Mouse (Mus musculus) heart, adult 2 months (tissue): ENCODE measurements at regions not wholly inside any gene's neighbourhood (a gene's known extent, or its start where the extent isn't known, plus 50 kb on each side); places are given as distances from the start of the nearest gene placed in this dataset.

Experiments used
- DNase-seq, 2 experiments: peaks; one replicate each; pipeline ENCODE4 v3.0.0; 2021
- H3K27ac ChIP-seq: fragments of 200-600 bp; 2 replicates; pipeline ENCODE4 v1.8.1; 2022
- H3K27me3 ChIP-seq: fragments of 200-500 bp; 2 replicates; pipeline ENCODE4 v1.6.1; 2012; ENCODE audit warnings: mild to moderate bottlenecking, low read length, inconsistent platforms, mixed read lengths; ENCODE audit not compliant: control insufficient read depth, insufficient read depth
- H3K36me3 ChIP-seq: fragments of 200-500 bp; 2 replicates; pipeline ENCODE4 v1.6.1; 2012; ENCODE audit warnings: low read length, inconsistent platforms; ENCODE audit not compliant: control insufficient read depth, insufficient read depth
- H3K4me1 ChIP-seq: fragments of 200-500 bp; 2 replicates; pipeline ENCODE4 v1.6.1; 2011; ENCODE audit warnings: low read length; ENCODE audit not compliant: control insufficient read depth, insufficient read depth
- H3K4me3 ChIP-seq: fragments of 200-600 bp; 2 replicates; pipeline ENCODE4 v1.8.1; 2022
- H3K79me2 ChIP-seq: fragments of 200-500 bp; replicated peaks from 2 replicates; pipeline ENCODE4 v1.6.1; 2012; ENCODE audit warnings: mild to moderate bottlenecking, inconsistent platforms, low read length, moderate library complexity, mixed read lengths; ENCODE audit not compliant: control insufficient read depth, insufficient read depth
- H3K9ac ChIP-seq: fragments of 200-500 bp; 2 replicates; pipeline ENCODE4 v1.6.1; 2012; ENCODE audit warnings: low read depth, mild to moderate bottlenecking, control low read depth, inconsistent platforms, low read length, mixed read lengths
- CTCF ChIP-seq: fragments of 200-600 bp; IDR thresholded peaks from 2 replicates; pipeline ENCODE4 v1.8.1; 2022; ENCODE audit warnings: antibody characterized with exemption, mild to moderate bottlenecking, moderate library complexity
- EP300 ChIP-seq: fragments of 200-500 bp; IDR thresholded peaks from 2 replicates; pipeline ENCODE4 v1.6.1; 2011; ENCODE audit warnings: low read depth, low read length, control low read depth; ENCODE audit not compliant: insufficient read depth
- POLR2A ChIP-seq: fragments of 200-500 bp; IDR thresholded peaks from 2 replicates; pipeline ENCODE4 v1.6.1; 2011; ENCODE audit warnings: mild to moderate bottlenecking, low read depth, low read length, control low read depth; ENCODE audit not compliant: insufficient read depth
- WGBS: fragments of 180-500 bp; shearing (Covaris S2); methylation state at CpG from one replicate; pipeline ENCODE4 v1.1.7; 2018; 5-methylcytosine and 5-hydroxymethylcytosine counted together
- intact Hi-C: fragments of 180-260 bp; cut with DNase I; formaldehyde crosslinking; loops from one replicate; pipeline ENCODE4 v1.15.1; 2025

DNA sequence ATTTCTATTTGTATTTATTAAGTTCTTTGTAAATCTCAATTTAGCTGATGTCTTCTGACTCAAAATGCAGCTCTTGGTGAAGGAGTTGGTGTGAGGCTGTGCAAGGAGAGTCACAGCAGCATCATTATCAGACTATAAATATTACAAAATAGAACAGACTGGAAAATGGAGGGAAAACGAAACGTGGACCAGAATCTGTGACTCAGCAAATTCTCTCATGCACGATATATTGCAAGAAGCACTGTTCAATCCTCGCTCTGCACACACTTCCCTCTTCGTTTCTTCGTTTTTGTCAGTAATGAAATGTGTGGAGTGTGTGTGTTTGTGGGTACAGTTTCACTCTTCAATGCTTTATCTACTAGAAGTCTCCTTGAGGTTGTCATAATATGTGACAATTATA, 215.5 kb downstream of the Ktn1 start:
- Histone ChIP-seq H3K4me3 (no peak overlapping the region), H3K27ac (no peak overlapping the region), H3K27me3 (no peaks in the 10 kb centered on the region), H3K9ac (no peak overlapping the region), H3K36me3 (no peaks in the 10 kb centered on the region), H3K79me2 (no peaks in the 10 kb centered on the region), H3K4me1 (no peaks in the 10 kb centered on the region; the same call in 1 of the 2 replicates)
- no peak for TF ChIP-seq EP300
- no peak for TF ChIP-seq CTCF
- TF ChIP-seq POLR2A = no peak
- intact Hi-C loops = no loop called here
- DNase-seq = no peak
- WGBS = 71% methylated on average over 6 of the region's 6 CpGs

DNA sequence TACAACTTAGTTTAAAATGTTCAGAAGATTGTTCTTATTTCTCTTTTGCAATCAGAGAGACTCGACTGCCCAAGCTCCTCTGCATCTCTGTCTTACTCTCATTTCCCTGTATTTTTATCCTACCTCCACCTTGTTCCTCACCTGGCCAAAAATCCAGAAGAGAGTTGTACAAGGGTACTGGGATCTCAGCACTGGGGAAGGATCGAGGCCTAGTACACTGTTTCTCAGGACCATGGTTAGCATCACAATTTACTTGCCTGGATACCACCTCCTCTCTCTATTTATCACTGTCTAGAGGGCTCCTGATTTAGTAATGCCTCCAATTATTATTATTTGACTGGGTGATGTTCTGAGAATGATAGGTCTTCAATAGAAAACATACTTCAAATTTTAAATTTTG, 218.8 kb downstream of the Ktn1 start:
- DNase-seq = no peak
- 80% methylated on average over 2 of the region's 2 CpGs for WGBS
- no peaks in the 10 kb centered on the region; the same call in 1 of the 2 replicates for H3K4me1 ChIP-seq
- TF ChIP-seq EP300 (no peak), CTCF (no peak), POLR2A (no peak)
- no peak overlapping the region for H3K27ac ChIP-seq
- no peak overlapping the region for H3K9ac ChIP-seq
- no peak overlapping the region for H3K4me3 ChIP-seq
- H3K27me3 ChIP-seq = no peaks in the 10 kb centered on the region
- intact Hi-C loops = no loop called here
- H3K36me3 ChIP-seq = no peaks in the 10 kb centered on the region
- H3K79me2 ChIP-seq = no peaks in the 10 kb centered on the region

DNA sequence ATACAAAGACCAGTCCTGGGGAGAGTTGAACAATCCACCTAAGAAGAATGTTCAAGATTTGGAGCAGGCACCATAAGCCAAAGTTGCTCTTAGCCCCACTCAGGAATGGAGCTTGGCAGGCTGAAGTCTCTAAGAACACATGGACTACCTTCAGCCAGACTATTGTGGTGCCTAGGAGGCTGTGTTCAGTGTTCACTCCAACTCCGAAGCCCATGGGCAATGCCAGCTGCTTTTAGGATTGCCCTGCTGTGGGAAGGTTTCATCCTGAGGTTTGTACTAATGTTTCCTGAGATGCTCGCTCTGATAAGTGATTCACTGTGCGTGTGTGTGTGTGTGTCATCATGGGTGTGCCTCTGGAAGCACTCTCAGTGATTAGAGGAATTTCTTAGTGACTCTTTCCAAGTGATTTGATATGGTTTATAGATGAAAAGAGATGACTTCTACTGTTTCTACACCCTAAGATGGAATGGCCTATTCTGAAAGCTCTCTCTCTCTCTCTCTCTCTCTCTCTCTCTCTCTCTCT, 220.1 kb downstream of the Ktn1 start:
- WGBS = 67% methylated on average over 3 of the region's 3 CpGs

DNA sequence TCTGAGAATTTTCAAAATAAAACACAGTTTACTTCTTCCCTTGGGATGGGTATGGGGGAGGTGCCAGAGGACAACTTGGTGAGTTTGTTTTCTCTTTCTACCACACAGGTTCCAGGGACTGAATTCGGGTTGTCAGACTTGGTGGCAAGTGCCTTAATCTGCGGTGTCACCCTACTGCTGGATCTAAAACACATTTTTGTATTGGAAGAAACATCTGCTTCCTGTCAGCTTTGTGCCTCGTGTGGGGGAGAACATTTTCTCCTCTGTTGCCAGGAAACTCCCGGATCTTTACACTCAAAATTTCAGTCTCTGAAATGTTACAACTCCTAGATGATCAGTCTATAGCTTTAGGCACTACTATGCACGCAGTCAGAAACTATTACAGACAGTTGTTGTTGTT, 228.3 kb downstream of the Ktn1 start:
- no peak overlapping the region for H3K9ac ChIP-seq
- H3K36me3 ChIP-seq = no peaks in the 10 kb centered on the region
- H3K27ac ChIP-seq = no peak overlapping the region
- no peaks in the 10 kb centered on the region for H3K27me3 ChIP-seq
- DNase-seq = no peak
- TF ChIP-seq CTCF = no peak
- 28% methylated on average over 5 of the region's 5 CpGs for WGBS
- H3K4me3 ChIP-seq = no peak overlapping the region
- intact Hi-C loops = no loop called here
- no peaks in the 10 kb centered on the region for H3K79me2 ChIP-seq
- H3K4me1 ChIP-seq = no peaks in the 10 kb centered on the region

More for the DNA sequence above, 220.1 kb downstream of the Ktn1 start:
- Histone ChIP-seq H3K27ac (no peak overlapping the region), H3K4me3 (no peak overlapping the region), H3K27me3 (no peaks in the 10 kb centered on the region), H3K4me1 (no peaks in the 10 kb centered on the region; the same call in 1 of the 2 replicates), H3K36me3 (no peaks in the 10 kb centered on the region), H3K9ac (no peak overlapping the region), H3K79me2 (no peaks in the 10 kb centered on the region)
- intact Hi-C loops = no loop called here
- no peak for DNase-seq
- TF ChIP-seq POLR2A (no peak), EP300 (no peak), CTCF (no peak)

DNA sequence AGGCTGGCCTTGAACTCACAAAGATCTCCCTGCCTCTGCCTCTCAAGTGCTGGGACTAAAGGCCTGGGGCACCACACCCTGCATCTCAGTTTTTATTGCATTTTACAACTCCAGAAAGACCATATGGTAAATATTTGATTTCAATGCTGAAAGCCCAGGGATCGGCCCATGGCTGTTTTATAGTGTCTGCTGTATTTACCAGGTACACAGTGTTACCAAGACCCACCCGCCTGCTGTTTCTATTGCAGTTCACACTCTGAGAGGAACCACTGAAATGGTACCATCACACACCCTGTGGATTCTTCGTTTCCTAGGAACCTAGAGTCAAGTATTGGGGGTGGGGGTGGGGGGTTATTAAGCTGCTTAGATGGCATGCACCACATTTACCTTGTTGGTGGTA, 228.9 kb downstream of the Ktn1 start:
- WGBS = 97% methylated on average over 3 of the region's 3 CpGs
- Histone ChIP-seq H3K36me3 (no peaks in the 10 kb centered on the region), H3K4me1 (no peaks in the 10 kb centered on the region), H3K79me2 (no peaks in the 10 kb centered on the region), H3K27me3 (no peaks in the 10 kb centered on the region), H3K27ac (no peak overlapping the region), H3K9ac (no peak overlapping the region), H3K4me3 (no peak overlapping the region)
- intact Hi-C loops = no loop called here
- TF ChIP-seq CTCF = no peak
- TF ChIP-seq EP300 = no peak
- TF ChIP-seq POLR2A = no peak
- no peak for DNase-seq

DNA sequence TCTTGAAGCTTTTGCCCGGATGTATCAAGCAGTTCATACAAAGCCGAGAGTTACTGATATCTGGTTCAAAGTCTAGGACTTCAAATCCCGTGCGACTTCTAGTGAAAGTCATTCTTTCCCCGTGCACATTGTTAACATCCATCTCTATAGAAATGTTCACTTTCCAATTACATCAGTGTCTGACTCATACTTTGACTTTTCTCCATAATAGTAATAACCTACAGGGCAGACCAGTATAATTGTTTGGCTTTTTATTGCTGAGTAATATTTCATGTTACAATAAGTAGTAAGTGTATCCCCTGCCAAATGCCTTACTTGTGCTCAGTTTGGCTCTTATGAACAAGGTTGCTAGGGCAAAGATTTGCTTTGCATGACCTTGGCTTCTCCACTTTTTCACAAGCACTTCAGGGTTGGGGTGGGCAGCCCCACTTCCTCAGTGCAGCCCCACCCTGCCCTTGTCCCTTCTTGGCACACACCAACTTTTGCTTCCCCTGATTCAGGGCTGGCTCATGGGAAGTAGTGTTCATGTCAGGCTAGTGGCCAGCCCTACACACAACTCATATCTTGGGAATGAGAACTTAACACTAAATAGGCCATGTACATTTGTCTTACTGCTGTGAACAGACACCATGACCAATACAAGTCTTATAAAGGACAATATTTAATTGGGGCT, 229.7 kb downstream of the Ktn1 start:
- Histone ChIP-seq H3K79me2 (no peaks in the 10 kb centered on the region), H3K36me3 (no peaks in the 10 kb centered on the region), H3K4me3 (no peak overlapping the region), H3K4me1 (no peaks in the 10 kb centered on the region), H3K9ac (no peak overlapping the region), H3K27me3 (no peaks in the 10 kb centered on the region), H3K27ac (no peak overlapping the region)
- TF ChIP-seq CTCF = no peak
- intact Hi-C loops = no loop called here
- no peak for DNase-seq
- WGBS = 88% methylated on average over 5 of the region's 5 CpGs
